Mouse (Mus musculus): ENCODE data around the gene Pik3r3. TPM values are rescaled to one million over a fixed set of nuclear protein-coding genes. Genes with fewer than 3 reads are reported as not detected.

Gene Pik3r3
- polyA plus RNA-seq, 1 experiment, result 34.6 TPM

GRCm38 (mm10) chr4:116342119-116342518 is 120.7 kb downstream of the Pik3r3 start:
- no peak overlapping the region for H3K4me3 ChIP-seq (ENCODE audit: insufficient read depth, low read length)
- H3K4me1 ChIP-seq (ENCODE audit: control insufficient read depth, insufficient read depth, low read length), result no peaks in the 10 kb centered on the region
- TF ChIP-seq POLR2A (IDR thresholded peaks at IDR 0.05; ENCODE audit: extremely low read depth, insufficient read depth, low read length) (no peak), CTCF (IDR thresholded peaks at IDR 0.05; ENCODE audit: extremely low read depth, insufficient read depth, low read length) (peak; percentile 74)
- H3K27ac ChIP-seq (ENCODE audit: insufficient read depth, low read length), result no peak overlapping the region

DNA sequence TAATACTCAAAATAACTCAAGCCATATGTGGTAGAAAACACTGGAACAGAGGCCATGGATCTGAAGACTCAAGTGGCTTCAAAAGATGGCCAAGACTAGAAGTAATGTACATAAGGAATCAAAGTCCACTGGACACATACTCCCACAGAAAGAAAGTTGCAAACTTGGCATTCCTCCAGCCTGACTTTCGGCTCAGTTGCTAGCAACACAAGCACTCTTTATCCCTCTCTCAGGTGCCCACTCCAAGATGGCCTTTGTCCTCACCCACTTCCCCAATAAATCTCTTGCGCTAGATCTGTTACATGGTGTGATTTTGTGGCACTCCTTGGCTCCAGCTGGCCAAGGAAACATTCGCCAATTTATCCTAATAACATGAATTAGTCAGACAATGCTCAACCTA is 131.1 kb downstream of the Pik3r3 start:
- TF ChIP-seq POLR2A (IDR thresholded peaks at IDR 0.05; ENCODE audit: extremely low read depth, insufficient read depth, low read length) (no peak), CTCF (IDR thresholded peaks at IDR 0.05; ENCODE audit: extremely low read depth, insufficient read depth, low read length) (no peak)
- Histone ChIP-seq H3K4me3 (ENCODE audit: insufficient read depth, low read length) (no peak overlapping the region), H3K4me1 (ENCODE audit: control insufficient read depth, insufficient read depth, low read length) (no peaks in the 10 kb centered on the region), H3K27ac (ENCODE audit: insufficient read depth, low read length) (no peak overlapping the region)

Other genes with a start within 250 kb of the Pik3r3 start
- gene Faah, start 203.7 kb upstream of the Pik3r3 start, polyA plus RNA-seq (2012; rRNA removed), result 133 and 159 TPM in 2 replicates
- gene Nsun4, start 167.7 kb upstream of the Pik3r3 start, polyA plus RNA-seq (2012; rRNA removed), result 8.8 and 9.4 TPM in 2 replicates
- 672 and 678 TPM in 2 replicates for gene Uqcrh, start 146.5 kb upstream of the Pik3r3 start, polyA plus RNA-seq (2012; rRNA removed)
- 32.3 and 33.7 TPM in 2 replicates for gene Lrrc41, start 146.3 kb upstream of the Pik3r3 start, polyA plus RNA-seq (2012; rRNA removed)
- gene Rad54l, start 97.9 kb upstream of the Pik3r3 start, polyA plus RNA-seq (2012; rRNA removed), result 0.81 and 1.1 TPM in 2 replicates
- gene Pomgnt1, start 97.8 kb upstream of the Pik3r3 start, polyA plus RNA-seq (2012; rRNA removed), result 80.3 and 84.4 TPM in 2 replicates
- gene Lurap1, start 70.3 kb upstream of the Pik3r3 start, polyA plus RNA-seq (2012; rRNA removed), result 14.2 TPM in 2 replicates
- gene Tspan1, start 54.0 kb upstream of the Pik3r3 start, polyA plus RNA-seq (2012; rRNA removed), result 0.26 and 0.27 TPM in 2 replicates
- gene 1700042G07Rik, start 48.2 kb upstream of the Pik3r3 start, polyA plus RNA-seq (2012; rRNA removed), result not detected in 2 replicates
- not detected in 2 replicates for gene Gm49337, start 48.2 kb upstream of the Pik3r3 start, polyA plus RNA-seq (2012; rRNA removed)
- gene Mast2, start 242.6 kb downstream of the Pik3r3 start, polyA plus RNA-seq (2012; rRNA removed), result 87.3 and 98.0 TPM in 2 replicates

Measured in cortical plate, adult 2 months (tissue).